Mouse (Mus musculus) liver, embryonic 14.5 days (tissue): ENCODE data around the gene Ggact. TPM values are rescaled to one million over a fixed set of nuclear protein-coding genes. Genes with fewer than 3 reads are reported as not detected.

Experiments
- ATAC-seq: fragments of 200-750 bp; cut with Nextera tagmentation; 2 replicates; pipeline ENCODE4 v1.8.0; 2017; ENCODE audit warnings: moderate number of reproducible peaks, mild to moderate bottlenecking, moderate library complexity; ENCODE audit not compliant: insufficient read depth
- DNase-seq, 3 experiments: peaks; one replicate each; pipeline ENCODE4 v3.0.0-alpha.2; 2012 to 2013; ENCODE audit warnings: low read depth in 3 of 3, low spot score in 3 of 3
- H3K27ac ChIP-seq: fragments of 300-500 bp; sonication (generic); 2 replicates; pipeline ENCODE4 v1.5.1; 2014; ENCODE audit warnings: moderate library complexity, mild to moderate bottlenecking, control low read depth, inconsistent platforms
- H3K27me3 ChIP-seq: fragments of 300-500 bp; sonication (generic); 2 replicates; pipeline ENCODE4 v1.6.1; 2014; ENCODE audit warnings: mild to moderate bottlenecking, low read length, moderate library complexity; ENCODE audit not compliant: control insufficient read depth, insufficient read depth
- H3K36me3 ChIP-seq: fragments of 300-500 bp; sonication (generic); replicated peaks from 2 replicates; pipeline ENCODE4 v1.6.1; 2014; ENCODE audit warnings: low read depth; ENCODE audit not compliant: control insufficient read depth, insufficient read depth
- H3K4me1 ChIP-seq, 2 experiments: fragments of 200-500 bp in 1 of 2; fragments of 300-500 bp in 1 of 2; sonication (generic) in 1 of 2; replicated peaks; 2 replicates each; pipeline ENCODE4 v1.6.1; 2012 to 2014; ENCODE audit warnings: antibody characterized with exemption in 1 of 2, inconsistent platforms in 1 of 2, low read length in 1 of 2; ENCODE audit not compliant: control insufficient read depth in 2 of 2, insufficient read depth in 2 of 2
- H3K4me2 ChIP-seq: fragments of 300-500 bp; sonication (generic); 2 replicates; pipeline ENCODE4 v1.6.1; 2014; ENCODE audit warnings: low read depth, mild to moderate bottlenecking, control low read depth, moderate library complexity
- H3K4me3 ChIP-seq, 2 experiments: fragments of 200-500 bp in 1 of 2; fragments of 300-500 bp in 1 of 2; sonication (generic) in 1 of 2; 2 replicates each; pipeline ENCODE4 v1.5.1; 2012 to 2014; ENCODE audit warnings: low read depth in 2 of 2, low read length in 2 of 2, mild to moderate bottlenecking in 2 of 2, control low read depth in 1 of 2, inconsistent platforms in 1 of 2, moderate library complexity in 1 of 2; ENCODE audit not compliant: insufficient read depth in 1 of 2
- H3K9ac ChIP-seq: fragments of 300-500 bp; sonication (generic); replicated peaks from 2 replicates; pipeline ENCODE4 v1.6.1; 2014; ENCODE audit warnings: mild to moderate bottlenecking, control low read depth, moderate library complexity
- H3K9me3 ChIP-seq: fragments of 300-500 bp; sonication (generic); 2 replicates; pipeline ENCODE4 v1.6.1; 2016; ENCODE audit warnings: low read length, mixed read lengths; ENCODE audit not compliant: control insufficient read depth
- CTCF ChIP-seq: IDR thresholded peaks from 2 replicates; pipeline ENCODE4 v1.5.1; 2016; ENCODE audit warnings: antibody characterized with exemption, low read depth, control low read depth
- EP300 ChIP-seq: IDR thresholded peaks from 2 replicates; pipeline ENCODE4 v1.6.1; 2016; ENCODE audit warnings: antibody characterized with exemption, low read depth
- WGBS: fragments of 180-500 bp; shearing (Covaris S2); extraction: QIAGEN DNeasy Blood & Tissue Kit; methylation state at CpG from one replicate; pipeline ENCODE4 v1.1.7; 2014; ENCODE audit not compliant: insufficient replicate concordance; 5-methylcytosine and 5-hydroxymethylcytosine counted together
- polyA plus RNA-seq, 2 experiments: library from polyadenylated mRNA; depleted of rRNA in 1 of 2; stranded (reverse) in 1 of 2; unstranded in 1 of 2; fragments of >200 nt; fragmentation: Nextera tagmentation in 1 of 2; extraction: Ambion mirVana in 1 of 2; gene quantifications; 2 replicates each; pipeline versions ENCODE4 v1.2.1 to v1.2.3; 2012 to 2014

Ggact gene
- polyA plus RNA-seq, 2 experiments = 13.1 to 14.7 TPM

GRCm38 (mm10) chr14:122875056-122875455 is 38.5 kb downstream of the Ggact start:
- DNase-seq (no peak), ATAC-seq (no peak)
- 65% methylated on average over 8 of the region's 8 CpGs for WGBS
- H3K27ac ChIP-seq = no peak overlapping the region
- no peak overlapping the region for H3K4me3 ChIP-seq
- no peaks in the 10 kb centered on the region for H3K36me3 ChIP-seq
- TF ChIP-seq EP300 (no peak), CTCF (no peak)
- H3K9me3 ChIP-seq = no peaks in the 10 kb centered on the region
- H3K9ac ChIP-seq = no peak overlapping the region
- H3K27me3 ChIP-seq = no peaks in the 10 kb centered on the region
- H3K4me1 ChIP-seq = no peaks in the 10 kb centered on the region
- H3K4me2 ChIP-seq = no peak overlapping the region

GRCm38 (mm10) chr14:122872612-122873011 is 40.9 kb downstream of the Ggact start:
- DNase-seq = no peak
- 55% methylated on average over 6 of the region's 6 CpGs for WGBS
- no peaks in the 10 kb centered on the region for H3K36me3 ChIP-seq
- no peak for ATAC-seq
- H3K4me2 ChIP-seq = no peak overlapping the region
- TF ChIP-seq CTCF (no peak), EP300 (no peak)
- H3K27me3 ChIP-seq = no peaks in the 10 kb centered on the region
- H3K9ac ChIP-seq = no peak overlapping the region
- H3K27ac ChIP-seq = no peak overlapping the region
- H3K4me1 ChIP-seq = no peaks in the 10 kb centered on the region
- no peak overlapping the region for H3K4me3 ChIP-seq
- H3K9me3 ChIP-seq = no peaks in the 10 kb centered on the region

- no peaks in the 10 kb centered on the region for H3K36me3 ChIP-seq
- H3K9ac ChIP-seq = no peak overlapping the region
- ATAC-seq (no peak), DNase-seq (no peak)
- H3K9me3 ChIP-seq = no peaks in the 10 kb centered on the region
- H3K27me3 ChIP-seq = no peaks in the 10 kb centered on the region
- H3K27ac ChIP-seq = no peak overlapping the region
- H3K4me3 ChIP-seq = no peak overlapping the region
- TF ChIP-seq CTCF (no peak), EP300 (no peak)
- no peaks in the 10 kb centered on the region for H3K4me1 ChIP-seq
- WGBS = 49% methylated on average over 4 of the region's 4 CpGs
- no peak overlapping the region for H3K4me2 ChIP-seq
Observed at GRCm38 (mm10) chr14:122871841-122872580, 41.5 kb downstream of the Ggact start.

GRCm38 (mm10) chr14:122869831-122870230 is 43.7 kb downstream of the Ggact start:
- no peak overlapping the region for H3K4me2 ChIP-seq
- no peaks in the 10 kb centered on the region for H3K27me3 ChIP-seq
- H3K36me3 ChIP-seq = no peaks in the 10 kb centered on the region
- TF ChIP-seq CTCF (no peak), EP300 (no peak)
- H3K4me3 ChIP-seq = no peak overlapping the region
- no peak overlapping the region for H3K9ac ChIP-seq
- no peaks in the 10 kb centered on the region for H3K4me1 ChIP-seq
- H3K27ac ChIP-seq = no peak overlapping the region
- DNase-seq = no peak
- WGBS = 52% methylated on average over 6 of the region's 6 CpGs
- ATAC-seq = no peak
- H3K9me3 ChIP-seq = no peaks in the 10 kb centered on the region

GRCm38 (mm10) chr14:122867531-122868285 is 45.8 kb downstream of the Ggact start:
- H3K27ac ChIP-seq = no peak overlapping the region
- H3K9ac ChIP-seq = no peak overlapping the region
- TF ChIP-seq EP300 (no peak), CTCF (no peak)
- DNase-seq (no peak), ATAC-seq (no peak)
- no peaks in the 10 kb centered on the region for H3K9me3 ChIP-seq
- H3K4me1 ChIP-seq = no peaks in the 10 kb centered on the region
- H3K4me2 ChIP-seq = no peak overlapping the region
- H3K27me3 ChIP-seq = no peaks in the 10 kb centered on the region
- H3K4me3 ChIP-seq = no peak overlapping the region
- WGBS = 63% methylated on average over 4 of the region's 4 CpGs
- H3K36me3 ChIP-seq = no peaks in the 10 kb centered on the region
